Mouse (Mus musculus): ENCODE results near the gene Lgals3.

GRCm38 (mm10) chr14:47393354-47394094 lies 26.0 kb downstream of the Lgals3 start:
- TF ChIP-seq HCFC1 (IDR thresholded peaks at IDR 0.05; ENCODE audit: borderline replicate concordance, insufficient read depth, low read length), result no peak
- TF ChIP-seq MAFK (IDR thresholded peaks at IDR 0.05; ENCODE audit: insufficient read depth, low read depth, low read length), result no peak
- no peak for TF ChIP-seq ZNF384 (IDR thresholded peaks at IDR 0.05; ENCODE audit: low read depth, low read length)
- TF ChIP-seq CHD2 (IDR thresholded peaks at IDR 0.05; ENCODE audit: low read depth, low read length), result no peak
- no peak for TF ChIP-seq ZC3H11A (IDR thresholded peaks at IDR 0.05; ENCODE audit: borderline replicate concordance, low read depth, low read length)

Data from ES-E14 (cell line).